Mouse (Mus musculus) layer of hippocampus, adult 18-20 months (tissue): ENCODE measurements at regions not wholly inside any gene's neighbourhood (a gene's known extent, or its start where the extent isn't known, plus 50 kb on each side); places are given as distances from the start of the nearest gene placed in this dataset.

Experiments
- DNase-seq, 2 experiments: peaks; one replicate each; pipeline ENCODE4 v3.0.0; 2022; ENCODE audit warnings: low spot score in 2 of 2

DNA sequence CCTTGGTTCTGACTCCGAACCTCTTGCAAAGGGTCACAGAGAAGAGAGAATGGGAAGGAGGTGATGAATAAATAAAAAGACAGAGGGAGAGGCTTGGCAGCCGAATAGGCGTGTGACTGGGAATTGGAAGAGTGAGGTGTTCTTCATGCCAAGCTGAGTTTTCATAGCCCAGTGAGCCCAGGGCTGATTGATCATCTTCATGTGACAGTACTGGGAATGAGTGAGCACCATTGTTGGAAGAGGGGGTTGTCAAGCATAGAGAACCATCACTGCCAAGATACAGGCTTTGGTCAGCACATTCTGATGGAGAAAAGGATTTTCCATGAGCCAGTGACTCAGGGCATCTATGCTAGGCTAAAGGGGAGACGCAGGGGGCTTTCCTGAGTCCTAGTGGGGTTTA lies 163.0 kb downstream of the Slc30a10 start:
- DNase-seq, result peak in 1 of 2 experiments; percentile 11

- no peak for DNase-seq
These were observed 164.4 kb downstream of the Slc30a10 start for GRCm38 (mm10) chr1:185619011-185619410.

GRCm38 (mm10) chr1:185628401-185628800 lies 173.8 kb downstream of the Slc30a10 start:
- DNase-seq, result no peak

DNA sequence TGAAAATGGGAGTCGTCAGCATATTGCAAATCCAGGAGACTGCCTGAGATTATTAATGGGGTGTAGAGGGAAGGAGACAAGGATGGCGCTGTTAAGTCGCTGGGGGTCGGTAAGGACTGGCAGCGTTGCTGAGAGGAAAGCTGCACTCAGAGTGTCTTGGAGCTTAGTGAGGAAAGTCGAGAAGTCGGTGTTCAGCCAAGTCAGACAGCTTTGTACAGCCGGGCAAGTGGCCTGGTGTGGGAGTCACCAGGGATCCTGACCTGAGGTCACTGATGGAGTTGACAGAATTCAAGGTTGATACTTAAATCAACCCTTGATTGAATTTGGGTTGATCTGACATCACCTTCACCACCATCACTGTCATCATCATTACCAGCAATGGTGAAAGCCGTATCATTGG lies 175.3 kb downstream of the Slc30a10 start:
- no peak for DNase-seq

DNA sequence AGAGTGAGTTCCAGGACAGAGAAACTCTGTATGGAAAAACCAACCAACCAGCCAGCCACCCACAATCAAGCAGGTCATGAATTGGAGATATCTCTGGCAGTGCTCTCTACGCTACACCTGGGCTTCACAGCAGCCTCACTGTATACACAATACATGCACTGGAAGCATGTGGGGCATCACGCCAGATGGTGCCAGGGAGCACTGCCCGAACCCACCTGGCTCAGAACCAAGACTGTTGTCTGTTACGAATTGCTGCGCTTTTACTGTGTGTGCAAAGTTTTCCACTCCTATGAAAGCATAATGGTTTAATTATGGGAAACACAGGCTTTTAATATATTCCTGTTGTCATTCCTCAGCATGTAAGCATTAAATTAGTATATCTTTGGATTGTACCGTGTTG lies 184.0 kb downstream of the Slc30a10 start:
- no peak for DNase-seq

DNA sequence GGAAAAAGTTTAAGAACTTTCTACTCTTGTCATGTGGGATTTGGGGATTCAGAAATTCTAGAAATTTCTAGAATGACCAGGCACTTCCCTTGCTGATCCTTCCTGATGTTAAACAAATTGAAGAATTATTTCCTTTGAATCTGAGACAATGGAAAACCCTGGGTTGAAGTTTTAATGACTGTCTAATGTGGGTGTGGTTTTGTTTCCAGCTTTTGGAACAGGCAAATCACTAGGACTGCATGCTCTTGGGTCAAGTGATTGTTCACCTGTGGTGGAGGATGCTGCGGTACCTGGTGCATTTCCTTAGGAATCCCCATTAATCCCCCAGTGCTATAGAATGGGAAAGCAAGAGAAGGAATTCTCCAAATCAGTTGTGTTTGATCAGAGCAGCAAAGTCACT lies 184.8 kb downstream of the Slc30a10 start:
- DNase-seq, result no peak

DNA sequence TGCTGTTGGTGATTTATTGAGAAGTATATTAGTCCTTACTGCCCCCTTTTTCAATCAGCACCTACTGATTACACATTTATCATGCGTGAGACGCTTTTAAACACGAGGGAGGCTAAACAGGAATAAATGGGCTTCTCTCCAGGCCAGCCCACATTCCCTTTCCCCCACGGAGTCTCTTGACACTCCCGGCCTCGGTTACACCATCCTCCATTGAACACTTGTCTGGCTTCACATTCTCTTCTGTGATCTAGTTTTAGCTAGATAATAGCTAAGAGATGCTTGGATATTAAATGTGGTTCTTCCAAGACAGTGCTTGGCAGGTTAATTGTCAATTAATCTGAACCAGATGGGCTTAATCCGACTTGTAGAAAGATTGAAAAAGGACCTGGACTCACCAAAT lies 189.4 kb downstream of the Slc30a10 start:
- no peak for DNase-seq

GRCm38 (mm10) chr1:185648128-185648527 lies 193.5 kb downstream of the Slc30a10 start:
- no peak for DNase-seq

- DNase-seq, result no peak
These were observed 194.3 kb downstream of the Slc30a10 start for GRCm38 (mm10) chr1:185648926-185649325.

- no peak for DNase-seq
These were observed 196.3 kb downstream of the Slc30a10 start for GRCm38 (mm10) chr1:185650926-185651325.

GRCm38 (mm10) chr1:185655021-185655420 lies 200.4 kb downstream of the Slc30a10 start:
- peak in 1 of 2 experiments; percentile 3 for DNase-seq

GRCm38 (mm10) chr1:185655461-185655860 lies 200.8 kb downstream of the Slc30a10 start:
- no peak for DNase-seq

GRCm38 (mm10) chr1:185657286-185657685 lies 202.6 kb downstream of the Slc30a10 start:
- no peak for DNase-seq

GRCm38 (mm10) chr1:185659476-185659875 lies 204.8 kb downstream of the Slc30a10 start:
- DNase-seq, result no peak

GRCm38 (mm10) chr1:185662336-185662735 lies 207.7 kb downstream of the Slc30a10 start:
- no peak for DNase-seq

DNA sequence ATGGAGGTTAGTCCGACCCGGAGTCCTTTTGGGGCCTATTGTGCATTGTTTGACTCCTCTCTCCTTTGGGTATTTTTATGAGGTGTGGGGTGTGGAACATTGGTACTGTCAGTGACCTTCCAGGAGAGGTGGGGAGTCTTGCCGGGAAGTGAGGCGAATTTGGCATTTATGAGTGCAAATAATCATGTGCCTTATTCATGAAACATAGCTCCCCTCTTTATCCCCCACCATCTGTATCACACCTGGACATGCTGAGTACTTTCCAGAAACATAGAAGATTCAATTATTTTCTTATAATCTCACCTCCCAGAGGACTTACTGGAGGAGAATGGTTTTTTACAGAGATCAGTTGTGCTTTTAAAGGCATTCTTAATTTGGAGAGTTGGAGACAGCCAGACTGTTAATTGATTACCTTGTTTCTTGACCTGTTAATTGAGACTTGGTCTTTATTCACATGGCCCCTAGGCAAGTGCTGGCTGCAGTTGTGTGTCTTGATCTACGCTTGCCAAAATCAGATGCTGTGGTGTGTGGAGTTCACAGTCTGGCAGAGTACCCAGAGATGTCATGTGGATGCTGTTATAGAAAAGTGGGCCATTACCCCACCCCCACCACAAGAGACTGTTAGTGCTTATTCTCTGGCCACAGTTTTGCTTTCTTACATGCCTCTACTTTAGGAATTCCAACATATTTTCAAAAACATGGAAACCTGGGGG lies 215.5 kb downstream of the Slc30a10 start:
- DNase-seq, result no peak

DNA sequence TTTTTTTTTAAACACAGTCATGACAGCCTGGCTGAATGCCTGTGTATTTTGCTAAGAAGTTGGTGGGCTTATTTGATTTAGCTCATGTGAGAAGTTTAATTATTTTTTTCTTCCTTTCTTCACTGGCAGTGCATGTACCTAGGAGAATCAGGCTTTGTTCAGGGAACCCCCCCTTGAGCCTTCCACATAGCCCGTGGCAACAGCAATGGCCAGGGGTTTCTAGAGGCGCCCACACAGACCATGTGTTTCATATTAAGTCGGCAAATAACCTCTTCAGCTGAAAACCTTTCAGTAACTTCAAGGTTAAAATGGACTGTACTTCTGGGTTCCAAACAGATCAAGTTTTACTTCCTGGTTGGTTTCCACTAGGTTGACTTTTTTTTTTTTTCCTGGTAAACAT lies 218.3 kb downstream of the Slc30a10 start:
- no peak for DNase-seq

DNA sequence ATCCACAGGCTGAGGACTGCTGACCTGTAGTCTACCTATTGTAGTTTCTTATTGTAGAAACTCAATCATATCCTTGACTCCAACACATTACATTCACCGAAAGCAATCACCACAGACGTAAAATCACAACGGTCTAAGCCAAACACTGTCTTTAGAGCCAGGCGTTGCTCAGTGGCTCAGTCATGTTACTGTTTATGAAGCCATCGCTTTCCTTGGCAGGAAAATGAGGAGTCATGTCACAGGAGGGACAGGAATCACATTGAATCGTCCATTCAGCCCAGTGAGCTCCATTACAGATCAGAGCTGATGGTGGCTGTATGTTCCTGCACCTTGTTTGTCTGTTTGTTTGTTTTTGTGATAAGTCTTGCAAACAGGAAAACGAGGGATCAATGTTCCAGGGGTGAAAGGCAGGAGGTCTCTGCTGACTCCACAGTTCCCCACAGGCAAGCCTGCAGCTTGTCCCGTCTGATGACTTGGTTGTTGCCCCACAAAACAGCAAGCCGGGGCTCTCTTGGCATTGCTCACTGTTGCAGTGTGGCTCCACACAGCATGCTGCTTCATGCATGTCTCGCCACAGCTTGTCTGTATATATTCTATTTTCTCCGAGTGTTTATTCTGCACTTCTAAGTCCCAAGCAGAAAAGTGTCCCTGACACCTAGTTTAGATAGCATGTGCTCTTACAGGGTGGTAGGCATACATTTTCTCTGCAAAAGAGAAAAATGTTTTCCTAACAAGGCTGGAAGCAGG lies 221.2 kb downstream of the Slc30a10 start:
- no peak for DNase-seq

GRCm38 (mm10) chr1:185681610-185682457 lies 227.2 kb downstream of the Slc30a10 start:
- DNase-seq, result peak; percentile 71 to 87

- DNase-seq, result no peak
These were observed 227.8 kb downstream of the Slc30a10 start for GRCm38 (mm10) chr1:185682458-185682750.

GRCm38 (mm10) chr1:185684638-185685037 lies 230.0 kb downstream of the Slc30a10 start:
- peak in 1 of 2 experiments; percentile 19 for DNase-seq

- DNase-seq, result no peak
These were observed 233.9 kb downstream of the Slc30a10 start for GRCm38 (mm10) chr1:185688506-185688905.
